Mouse (Mus musculus) kidney, adult 9 months (tissue): ENCODE results near the gene Ppm1h.

Experiments used
- DNase-seq: peaks from one replicate; pipeline ENCODE4 v3.0.0; 2022

The Ppm1h gene

GRCm38 (mm10) chr10:122747151-122747925 is 68.8 kb downstream of the Ppm1h start:
- no peak for DNase-seq

GRCm38 (mm10) chr10:122748361-122748951 is 69.9 kb downstream of the Ppm1h start:
- no peak for DNase-seq

GRCm38 (mm10) chr10:122749071-122749470 is 70.5 kb downstream of the Ppm1h start:
- DNase-seq = no peak

- no peak for DNase-seq
These were observed 71.3 kb downstream of the Ppm1h start for GRCm38 (mm10) chr10:122749876-122750275.

GRCm38 (mm10) chr10:122752950-122753923 is 74.7 kb downstream of the Ppm1h start:
- no peak for DNase-seq

GRCm38 (mm10) chr10:122753924-122754307 is 75.4 kb downstream of the Ppm1h start:
- peak; percentile 20 for DNase-seq

GRCm38 (mm10) chr10:122754967-122755366 is 76.4 kb downstream of the Ppm1h start:
- DNase-seq = no peak

GRCm38 (mm10) chr10:122756879-122757530 is 78.4 kb downstream of the Ppm1h start:
- no peak for DNase-seq

GRCm38 (mm10) chr10:122757727-122758126 is 79.2 kb downstream of the Ppm1h start:
- DNase-seq = no peak

GRCm38 (mm10) chr10:122758346-122758745 is 79.8 kb downstream of the Ppm1h start:
- DNase-seq = no peak

- DNase-seq = no peak
These were observed 81.2 kb downstream of the Ppm1h start for GRCm38 (mm10) chr10:122759729-122760128.

GRCm38 (mm10) chr10:122760469-122761307 is 82.1 kb downstream of the Ppm1h start:
- no peak for DNase-seq

GRCm38 (mm10) chr10:122762772-122763511 is 84.4 kb downstream of the Ppm1h start:
- no peak for DNase-seq

GRCm38 (mm10) chr10:122763596-122763995 is 85.0 kb downstream of the Ppm1h start:
- peak; percentile 56 for DNase-seq

- no peak for DNase-seq
These were observed 86.1 kb downstream of the Ppm1h start for GRCm38 (mm10) chr10:122764653-122765052.

- DNase-seq = no peak
These were observed 87.0 kb downstream of the Ppm1h start for GRCm38 (mm10) chr10:122765521-122765920.

GRCm38 (mm10) chr10:122765992-122766391 is 87.4 kb downstream of the Ppm1h start:
- no peak for DNase-seq

- no peak for DNase-seq
These were observed 89.8 kb downstream of the Ppm1h start for GRCm38 (mm10) chr10:122768204-122768892.

GRCm38 (mm10) chr10:122768893-122769341 is 90.4 kb downstream of the Ppm1h start:
- DNase-seq = no peak

GRCm38 (mm10) chr10:122770337-122770736 is 91.8 kb downstream of the Ppm1h start:
- no peak for DNase-seq
